Mouse (Mus musculus) liver, postnatal 0 days (tissue): ENCODE data around the gene Lrrn4.

Experiments used
- CTCF ChIP-seq: sonication (generic); IDR thresholded peaks from 2 replicates; pipeline ENCODE4 v1.5.1; 2016; ENCODE audit warnings: antibody characterized with exemption, low read depth
- EP300 ChIP-seq: IDR thresholded peaks from 2 replicates; pipeline ENCODE4 v1.6.1; 2016; ENCODE audit warnings: antibody characterized with exemption, low read depth, mild to moderate bottlenecking

DNA sequence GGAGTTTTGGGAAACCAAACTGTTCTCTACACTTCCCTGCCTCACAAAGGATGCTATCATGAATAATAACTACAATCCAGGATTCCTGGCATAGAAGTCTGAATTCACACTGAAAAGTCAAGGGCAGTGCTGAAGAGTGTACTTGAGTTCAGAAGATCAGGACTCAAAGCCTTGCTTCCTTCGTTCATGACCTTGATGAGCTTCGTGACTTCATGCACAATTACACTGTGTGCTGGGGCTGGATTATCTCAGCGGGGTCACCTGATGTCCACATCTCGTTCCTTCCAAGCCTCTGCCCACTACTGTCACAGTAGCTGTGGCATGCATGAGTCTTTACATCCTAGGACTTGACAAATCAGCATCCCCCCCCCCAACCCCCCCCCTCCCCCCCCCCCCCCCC lies 20.9 kb upstream of the Lrrn4 start:
- TF ChIP-seq CTCF (no peak), EP300 (no peak)
